Mouse (Mus musculus): Measurements from ENCODE around the gene Uimc1. TPM values are rescaled to one million over a fixed set of nuclear protein-coding genes. Genes with fewer than 3 reads are reported as not detected.

The Uimc1 gene
- polyA plus RNA-seq (2016; fragmentation: Nextera tagmentation; extraction: Ambion mirVana) = 18.6 and 22.6 TPM in 2 replicates

DNA sequence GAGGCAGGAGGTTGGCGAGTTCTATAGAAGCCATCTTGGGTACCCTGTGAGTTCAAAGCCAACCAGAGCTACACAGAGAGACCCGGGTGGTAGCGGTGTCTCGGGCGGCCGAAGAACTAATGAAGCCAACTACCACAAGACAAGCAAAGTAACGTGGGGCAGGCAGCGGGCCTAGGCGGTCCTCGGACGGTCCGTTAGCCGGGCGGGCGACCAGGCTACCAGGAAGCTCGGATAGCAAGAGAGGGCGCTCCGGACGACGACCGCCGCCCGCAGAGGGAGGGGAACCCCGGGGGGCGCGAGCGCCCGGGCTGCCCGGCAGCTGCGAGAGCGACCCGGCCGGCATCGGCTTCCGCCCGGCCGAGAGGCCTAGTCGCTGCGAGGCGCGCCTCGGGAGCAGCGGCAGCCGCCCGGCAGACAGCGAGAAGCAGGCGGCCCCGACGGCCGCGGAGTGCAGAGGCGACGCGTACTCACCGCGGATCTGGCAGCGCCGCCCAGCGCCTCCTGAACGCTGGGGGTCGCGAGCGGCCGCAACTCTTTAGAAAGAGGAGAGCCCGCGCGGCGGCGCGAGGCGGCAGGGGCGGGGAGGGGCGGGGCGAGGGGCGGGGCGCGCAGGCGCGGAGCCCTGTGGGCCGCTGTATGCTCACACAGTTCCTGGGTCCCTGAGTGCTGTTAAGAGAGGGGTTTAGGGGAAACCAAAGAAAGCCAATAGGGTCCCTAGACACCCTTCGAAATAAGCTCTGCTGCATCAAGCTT, at the start of gene Uimc1:
Gene Uimc1 (minus strand): TSS at position 575 of the 753 bp plus-strand sequence.
- peak; percentile 91 for DNase-seq (ENCODE audit: low spot score)
- Histone ChIP-seq H3K4me1 (replicated peaks) (peaks cover 11% of the 10 kb centered on the region), H3K27ac (peak within 1 kb of the TSS; percentile 96), H3K4me3 (peak within 1 kb of the TSS; percentile 90), H3K36me3 (no peaks in the 10 kb centered on the region), H3K9me3 (peaks cover 3% of the 10 kb centered on the region; the same call in 1 of the 2 replicates), H3K27me3 (ENCODE audit: insufficient read depth, poor library complexity, severe bottlenecking) (no peaks in the 10 kb centered on the region)
- WGBS = under 1% methylated on average over 81 of the region's 81 CpGs

DNA sequence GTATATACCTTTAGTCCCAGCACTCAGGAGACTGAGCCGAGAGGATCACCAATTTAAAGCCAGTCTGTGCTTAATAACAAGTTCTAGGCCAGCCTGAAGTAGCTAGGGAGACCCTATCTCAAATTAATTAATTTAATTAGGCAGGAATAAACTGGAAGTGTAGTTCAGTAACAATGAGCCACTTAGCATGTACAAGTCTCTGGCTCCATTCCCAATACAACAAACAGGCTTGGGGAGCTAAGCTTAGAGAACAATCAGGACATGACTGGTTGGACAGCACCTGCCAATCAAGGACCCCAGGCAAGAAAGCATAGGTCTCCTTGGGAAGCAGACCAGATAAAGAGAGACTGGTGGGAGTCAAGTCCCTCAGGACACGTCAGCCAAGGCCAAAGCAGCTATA, 40.2 kb upstream of the Uimc1 start:
- Histone ChIP-seq H3K36me3 (no peaks in the 10 kb centered on the region), H3K4me1 (replicated peaks) (peaks cover 6% of the 10 kb centered on the region; the same call in 1 of the 2 replicates), H3K4me3 (no peak overlapping the region), H3K9me3 (no peaks in the 10 kb centered on the region), H3K27me3 (ENCODE audit: insufficient read depth, poor library complexity, severe bottlenecking) (no peaks in the 10 kb centered on the region), H3K27ac (no peak overlapping the region)
- DNase-seq (ENCODE audit: low spot score) = no peak
- WGBS = 71% methylated on average over 2 of the region's 2 CpGs

DNA sequence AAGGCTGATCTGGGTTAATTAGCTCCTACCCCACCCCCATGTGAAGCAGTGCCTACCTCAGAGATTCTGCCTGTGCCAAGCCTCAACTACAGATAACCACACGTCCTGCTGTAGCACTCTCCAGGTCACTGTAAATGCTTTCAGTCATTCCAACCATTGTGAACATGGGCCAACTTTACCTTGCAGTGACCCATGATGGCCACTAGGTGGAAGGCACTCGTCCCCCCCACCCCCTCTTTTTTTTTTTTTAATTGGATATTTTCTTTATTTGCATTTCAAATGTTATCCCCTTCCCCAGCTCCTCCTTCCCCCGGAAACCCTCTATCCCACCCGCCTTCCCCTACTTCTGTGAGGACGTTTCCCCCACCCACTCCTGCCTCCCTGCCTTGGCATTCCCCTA, 35.3 kb upstream of the Uimc1 start:
- Histone ChIP-seq H3K9me3 (no peaks in the 10 kb centered on the region), H3K36me3 (peaks cover 41% of the 10 kb centered on the region), H3K4me1 (replicated peaks) (peaks cover 6% of the 10 kb centered on the region; the same call in 1 of the 2 replicates), H3K27me3 (ENCODE audit: insufficient read depth, poor library complexity, severe bottlenecking) (no peaks in the 10 kb centered on the region), H3K27ac (no peak overlapping the region), H3K4me3 (no peak overlapping the region)
- no peak for DNase-seq (ENCODE audit: low spot score)
- 4% methylated on average over 5 of the region's 5 CpGs for WGBS

DNA sequence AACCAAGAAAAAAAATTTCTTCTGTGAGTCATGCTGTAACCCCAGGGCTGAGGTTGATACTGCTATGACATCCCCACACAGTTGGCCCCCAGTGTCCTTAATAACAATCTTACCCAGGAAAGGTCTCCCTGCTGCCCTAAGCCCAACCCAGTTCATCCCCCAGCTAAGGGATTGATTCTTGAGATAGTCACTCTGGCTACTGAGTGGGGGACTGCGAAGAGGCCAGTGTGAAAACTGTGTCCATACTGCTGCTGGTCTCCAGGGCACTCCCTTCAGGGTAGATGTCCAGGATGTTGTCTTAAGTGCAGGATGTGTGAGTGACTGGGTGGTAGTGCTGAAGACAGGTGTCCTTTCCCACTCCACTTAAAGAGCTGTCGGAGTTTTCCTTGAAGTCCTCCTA, 33.3 kb upstream of the Uimc1 start, which contains the start of gene Gm17617:
Gene Gm17617 (minus strand): TSS at position 101 of the 400 bp plus-strand sequence.
- Histone ChIP-seq H3K27ac (no peak within 1 kb of the TSS), H3K4me3 (no peak within 1 kb of the TSS), H3K4me1 (replicated peaks) (peaks cover 6% of the 10 kb centered on the region; the same call in 1 of the 2 replicates), H3K9me3 (no peaks in the 10 kb centered on the region), H3K27me3 (ENCODE audit: insufficient read depth, poor library complexity, severe bottlenecking) (no peaks in the 10 kb centered on the region), H3K36me3 (peaks cover 59% of the 10 kb centered on the region)
- 94% methylated on average over 2 of the region's 2 CpGs for WGBS
- no peak for DNase-seq (ENCODE audit: low spot score)

DNA sequence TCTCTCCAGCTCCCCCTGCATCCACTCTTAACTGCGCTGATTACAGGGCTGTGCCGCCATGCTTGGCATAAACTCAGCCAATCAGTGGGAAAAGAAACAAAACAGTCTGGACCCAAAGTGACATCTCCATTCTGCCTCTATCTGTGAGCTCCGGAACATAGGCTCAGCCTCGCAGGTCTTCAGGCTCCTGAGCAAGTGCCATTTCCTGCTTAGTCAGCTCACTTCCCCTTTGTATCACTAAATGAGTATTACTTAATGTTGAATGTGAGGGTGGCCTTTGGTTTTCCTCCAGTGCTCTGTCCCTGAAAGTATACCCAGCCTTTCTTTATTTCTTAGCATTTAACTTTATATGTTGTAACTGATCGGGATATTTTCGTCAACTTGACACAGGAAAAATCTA, 24.8 kb upstream of the Uimc1 start:
- Histone ChIP-seq H3K4me3 (no peak overlapping the region), H3K4me1 (replicated peaks) (no peaks in the 10 kb centered on the region), H3K27ac (no peak overlapping the region), H3K36me3 (peaks cover 77% of the 10 kb centered on the region), H3K9me3 (no peaks in the 10 kb centered on the region), H3K27me3 (ENCODE audit: insufficient read depth, poor library complexity, severe bottlenecking) (no peaks in the 10 kb centered on the region)
- DNase-seq (ENCODE audit: low spot score) = no peak
- WGBS = 98% methylated on average over 6 of the region's 6 CpGs

DNA sequence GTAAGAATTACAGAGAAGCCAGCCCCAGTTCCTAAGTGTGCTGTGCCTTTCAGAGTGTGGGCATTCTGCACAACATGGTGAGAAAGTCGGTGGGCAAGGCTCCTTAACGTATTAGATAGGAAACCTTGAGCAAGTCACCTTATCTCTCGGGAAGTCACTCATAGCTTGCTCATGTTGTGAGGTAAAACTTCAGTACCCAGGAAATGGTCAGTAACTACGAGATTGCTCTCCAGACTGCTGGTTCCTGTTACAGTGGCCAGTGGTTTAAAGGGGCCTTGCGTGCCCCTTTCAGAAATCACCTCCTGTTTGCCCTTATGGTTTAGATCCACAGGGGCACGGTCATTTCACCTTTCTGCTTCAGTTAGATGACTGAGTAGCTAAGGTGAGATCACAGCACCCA, 14.3 kb upstream of the Uimc1 start:
- H3K4me3 ChIP-seq = no peak overlapping the region
- H3K9me3 ChIP-seq = no peaks in the 10 kb centered on the region
- no peak overlapping the region for H3K27ac ChIP-seq
- 91% methylated on average over 6 of the region's 6 CpGs for WGBS
- H3K4me1 ChIP-seq (replicated peaks) = no peaks in the 10 kb centered on the region
- H3K27me3 ChIP-seq (ENCODE audit: insufficient read depth, poor library complexity, severe bottlenecking) = no peaks in the 10 kb centered on the region
- H3K36me3 ChIP-seq = peaks cover 77% of the 10 kb centered on the region
- no peak for DNase-seq (ENCODE audit: low spot score)

DNA sequence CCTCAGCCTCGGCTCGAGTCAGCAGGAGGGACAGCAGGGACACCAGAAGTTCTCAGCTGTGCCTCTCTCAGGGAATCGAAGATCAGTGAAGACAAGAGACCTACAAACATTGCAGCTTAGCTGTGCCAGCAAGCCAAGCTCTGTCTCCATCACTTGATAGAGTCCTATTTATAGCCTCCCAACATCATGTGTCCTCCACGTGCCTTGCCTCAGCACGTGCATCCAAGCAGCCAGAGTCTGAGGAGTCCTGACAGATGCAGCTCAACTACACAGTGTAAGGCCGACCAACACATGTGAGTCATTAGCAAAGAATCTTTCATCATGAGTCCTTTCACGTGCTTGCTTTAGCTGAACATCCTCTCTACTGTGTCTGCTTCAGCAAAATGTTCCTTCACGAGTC, 7.6 kb upstream of the Uimc1 start:
- Histone ChIP-seq H3K9me3 (no peaks in the 10 kb centered on the region), H3K27me3 (ENCODE audit: insufficient read depth, poor library complexity, severe bottlenecking) (no peaks in the 10 kb centered on the region), H3K36me3 (peaks cover 35% of the 10 kb centered on the region), H3K4me3 (no peak overlapping the region), H3K4me1 (replicated peaks) (peaks cover 15% of the 10 kb centered on the region), H3K27ac (no peak overlapping the region)
- 87% methylated on average over 8 of the region's 8 CpGs for WGBS
- DNase-seq (ENCODE audit: low spot score) = no peak

DNA sequence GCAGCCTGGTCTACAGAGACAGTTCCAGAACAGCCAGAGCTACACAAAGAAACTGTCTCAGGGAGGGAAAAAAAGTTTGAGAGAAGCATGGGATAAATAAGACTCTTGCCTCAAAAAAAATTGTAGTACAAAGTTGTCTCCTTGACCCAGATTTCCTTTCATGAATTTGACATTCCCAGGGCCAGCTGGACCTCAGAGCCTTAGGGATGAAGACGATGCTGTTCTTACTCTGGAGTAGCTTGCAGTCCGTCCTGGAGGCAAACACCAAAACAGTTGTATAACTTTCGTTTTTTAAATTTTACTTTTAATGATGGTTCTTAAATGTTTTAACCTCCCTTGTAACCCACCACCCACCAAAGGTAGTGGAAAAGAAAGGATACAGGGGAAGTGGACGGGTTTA, 7.0 kb upstream of the Uimc1 start:
- H3K4me3 ChIP-seq = no peak overlapping the region
- peaks cover 32% of the 10 kb centered on the region for H3K36me3 ChIP-seq
- WGBS = 91% methylated on average over 4 of the region's 4 CpGs
- no peaks in the 10 kb centered on the region for H3K27me3 ChIP-seq (ENCODE audit: insufficient read depth, poor library complexity, severe bottlenecking)
- no peak overlapping the region for H3K27ac ChIP-seq
- DNase-seq (ENCODE audit: low spot score) = no peak
- peaks cover 15% of the 10 kb centered on the region for H3K4me1 ChIP-seq (replicated peaks)
- no peaks in the 10 kb centered on the region for H3K9me3 ChIP-seq

DNA sequence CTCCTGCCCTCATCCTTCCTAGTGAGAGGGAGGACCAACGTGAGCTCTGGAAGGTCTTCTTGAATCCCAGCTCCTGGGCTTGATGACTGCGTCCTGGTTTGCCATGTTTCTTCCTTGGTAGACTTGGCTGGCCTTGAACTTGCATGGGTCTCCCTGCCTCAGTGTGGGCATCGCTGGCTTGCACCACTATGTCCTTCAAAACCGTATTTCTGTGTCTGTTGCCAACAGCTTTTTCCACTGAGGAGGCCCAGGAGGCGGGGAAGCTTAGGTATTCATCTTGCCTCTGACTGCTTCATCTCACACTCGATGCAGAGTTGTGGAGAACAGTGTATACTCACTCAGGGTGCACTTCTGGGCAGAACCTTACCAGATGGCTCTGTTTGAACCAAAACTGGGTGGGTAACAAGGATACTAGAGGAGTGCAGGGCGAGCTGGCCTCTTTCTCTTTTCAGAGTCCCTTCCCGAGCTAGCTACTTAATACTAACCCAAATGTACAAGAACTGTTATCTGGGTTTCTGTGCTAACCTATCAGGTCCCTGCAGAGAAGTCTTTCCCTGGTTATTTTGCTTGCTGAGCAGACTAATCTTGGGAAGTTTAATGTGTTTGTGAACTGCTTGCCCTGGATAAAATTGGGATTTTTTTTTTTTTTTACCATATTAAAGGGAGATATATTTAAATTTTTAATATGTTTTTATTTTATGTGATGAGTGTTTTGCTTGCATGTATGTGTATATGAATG, 6.0 kb upstream of the Uimc1 start:
- Histone ChIP-seq H3K4me3 (peak overlapping the region; percentile 83), H3K4me1 (replicated peaks) (peaks cover 15% of the 10 kb centered on the region), H3K9me3 (peaks cover 3% of the 10 kb centered on the region; the same call in 1 of the 2 replicates), H3K27ac (peak overlapping the region; percentile 94), H3K27me3 (ENCODE audit: insufficient read depth, poor library complexity, severe bottlenecking) (no peaks in the 10 kb centered on the region), H3K36me3 (peaks cover 27% of the 10 kb centered on the region)
- WGBS = 24% methylated on average over 8 of the region's 8 CpGs
- peak; percentile 8 for DNase-seq (ENCODE audit: low spot score)

DNA sequence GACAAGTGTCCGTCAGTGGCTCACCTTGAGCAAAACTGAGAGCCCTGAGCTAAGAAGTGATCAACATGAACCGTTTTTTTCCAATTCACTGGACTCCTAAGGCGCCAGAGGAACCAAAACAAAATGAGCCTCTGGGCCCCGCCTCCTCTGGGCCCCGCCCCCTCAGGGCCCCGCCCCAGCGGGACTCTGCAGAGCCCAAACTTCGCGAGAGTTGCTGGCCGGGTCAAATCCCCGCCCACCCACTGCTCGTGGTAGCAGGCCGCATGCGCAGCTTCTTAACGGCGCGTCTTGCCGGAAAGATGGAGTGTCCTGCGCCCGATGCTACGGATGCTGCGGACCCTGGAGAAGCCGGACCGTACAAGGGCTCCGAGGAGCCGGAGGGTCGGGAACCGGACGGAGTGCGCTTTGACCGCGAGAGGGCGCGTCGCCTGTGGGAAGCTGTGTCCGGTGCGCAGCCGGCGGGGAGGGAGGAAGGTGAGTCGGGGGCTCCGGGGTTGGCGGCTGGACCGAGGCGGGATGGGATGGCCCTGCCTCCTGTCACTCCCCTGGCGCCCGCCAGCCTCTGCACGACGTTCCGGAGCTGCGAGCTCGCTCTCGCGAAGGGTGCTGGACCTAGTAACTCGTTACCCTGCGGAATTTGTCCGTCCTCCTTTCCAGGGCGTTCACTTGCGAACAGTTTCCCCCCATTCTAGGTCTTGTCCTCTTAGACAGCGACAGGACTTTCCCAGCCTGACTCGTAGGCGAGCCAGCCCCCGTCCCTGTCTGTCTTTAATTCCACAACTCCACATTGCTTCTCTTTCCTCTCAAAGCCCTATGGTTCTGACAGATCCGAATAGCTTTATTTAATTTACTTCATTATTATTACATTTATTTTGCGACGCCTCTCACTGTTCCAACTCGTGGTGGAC, 5.2 kb upstream of the Uimc1 start, which contains the start of gene Zfp346:
Gene Zfp346 (plus strand): TSS at position 267 of the 908 bp plus-strand sequence.
- DNase-seq (ENCODE audit: low spot score) = peak; percentile 97
- under 1% methylated on average over 66 of the region's 66 CpGs for WGBS
- Histone ChIP-seq H3K27ac (peak within 1 kb of the TSS; percentile 94), H3K36me3 (peaks cover 27% of the 10 kb centered on the region), H3K4me1 (replicated peaks) (peaks cover 15% of the 10 kb centered on the region), H3K4me3 (peak within 1 kb of the TSS; percentile 83), H3K9me3 (peaks cover 3% of the 10 kb centered on the region; the same call in 1 of the 2 replicates), H3K27me3 (ENCODE audit: insufficient read depth, poor library complexity, severe bottlenecking) (no peaks in the 10 kb centered on the region)

DNA sequence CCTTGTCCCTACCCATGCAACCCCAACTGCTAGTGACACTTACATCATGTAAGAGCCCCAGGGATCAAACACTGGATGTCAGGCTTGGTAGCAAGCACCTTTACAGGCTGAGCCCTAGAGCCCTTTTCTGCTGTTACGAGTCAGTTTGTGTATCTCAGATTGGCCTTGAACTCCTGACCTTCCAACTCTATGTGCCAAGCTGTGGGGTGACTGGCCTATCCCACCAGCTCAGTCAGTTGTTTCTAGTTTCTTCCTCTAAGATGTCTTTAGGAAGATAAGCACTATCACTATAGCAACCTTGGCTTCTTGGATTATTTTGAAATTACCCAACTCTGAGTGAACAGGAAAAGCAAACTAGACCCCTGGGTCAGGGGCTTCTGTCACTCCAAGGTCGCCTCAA, 3.3 kb upstream of the Uimc1 start:
- Histone ChIP-seq H3K27me3 (ENCODE audit: insufficient read depth, poor library complexity, severe bottlenecking) (no peaks in the 10 kb centered on the region), H3K9me3 (peaks cover 3% of the 10 kb centered on the region; the same call in 1 of the 2 replicates), H3K27ac (no peak overlapping the region), H3K36me3 (peaks cover 14% of the 10 kb centered on the region), H3K4me3 (no peak overlapping the region), H3K4me1 (replicated peaks) (peaks cover 26% of the 10 kb centered on the region)
- WGBS = 72% methylated on average over 2 of the region's 2 CpGs
- DNase-seq (ENCODE audit: low spot score) = no peak

DNA sequence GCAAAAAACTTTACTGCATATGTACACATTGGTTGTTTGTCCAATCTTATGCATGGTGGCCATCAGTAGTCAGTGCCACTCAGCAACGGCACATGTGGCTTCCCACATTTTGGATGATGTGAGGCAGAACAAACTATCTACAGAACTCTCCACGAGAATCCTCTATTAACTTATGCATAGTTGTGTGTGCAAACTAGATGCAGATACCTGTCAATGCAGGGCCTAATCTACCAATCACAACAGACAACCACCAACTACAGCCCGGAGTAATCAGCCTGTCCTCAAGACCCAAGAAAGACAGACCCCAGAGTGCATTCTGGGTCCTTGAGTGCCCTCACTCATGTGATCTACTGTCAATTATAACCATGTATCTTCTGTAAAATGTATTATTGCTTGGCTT, 2.3 kb upstream of the Uimc1 start:
- Histone ChIP-seq H3K4me3 (no peak overlapping the region), H3K27me3 (ENCODE audit: insufficient read depth, poor library complexity, severe bottlenecking) (no peaks in the 10 kb centered on the region), H3K4me1 (replicated peaks) (peaks cover 26% of the 10 kb centered on the region), H3K27ac (no peak overlapping the region), H3K36me3 (peaks cover 4% of the 10 kb centered on the region), H3K9me3 (peaks cover 3% of the 10 kb centered on the region; the same call in 1 of the 2 replicates)
- 97% methylated on average over 3 of the region's 3 CpGs for WGBS
- no peak for DNase-seq (ENCODE audit: low spot score)

All from hindbrain, embryonic 10.5 days (tissue).